Mouse (Mus musculus) forebrain, embryonic 14.5 days (tissue): Measurements from ENCODE around the gene Pias3. TPM values are rescaled to one million over a fixed set of nuclear protein-coding genes. Genes with fewer than 3 reads are reported as not detected.
"Not testable (repeated sequence)": the region's sequence is repeated elsewhere in the genome, so short reads cannot be mapped to it uniquely, and the experiment has no call there.

Experiments
- ATAC-seq: fragments of 200-750 bp; cut with Nextera tagmentation; 2 replicates; pipeline ENCODE4 v1.8.0; 2017; ENCODE audit warnings: mild to moderate bottlenecking, moderate library complexity
- DNase-seq: peaks from one replicate; pipeline ENCODE4 v3.0.0-alpha.2; 2015; ENCODE audit warnings: low spot score
- H3K27ac ChIP-seq: fragments of 300-500 bp; sonication (generic); 2 replicates; pipeline ENCODE4 v1.5.1; 2014; ENCODE audit warnings: low read depth, mild to moderate bottlenecking, control low read depth, low read length, moderate library complexity
- H3K27me3 ChIP-seq: fragments of 300-500 bp; sonication (generic); replicated peaks from 2 replicates; pipeline ENCODE4 v1.6.1; 2014; ENCODE audit warnings: low read length, control low read depth, mixed read lengths; ENCODE audit not compliant: control insufficient read depth, insufficient read depth
- H3K36me3 ChIP-seq: fragments of 300-500 bp; sonication (generic); 2 replicates; pipeline ENCODE4 v1.6.1; 2014; ENCODE audit warnings: low read length, control low read depth; ENCODE audit not compliant: control insufficient read depth, insufficient read depth
- H3K4me1 ChIP-seq: fragments of 300-500 bp; sonication (generic); 2 replicates; pipeline ENCODE4 v1.6.1; 2014; ENCODE audit warnings: antibody characterized with exemption, low read length, control low read depth; ENCODE audit not compliant: control insufficient read depth, insufficient read depth
- H3K4me2 ChIP-seq: fragments of 300-500 bp; sonication (generic); 2 replicates; pipeline ENCODE4 v1.6.1; 2014; ENCODE audit warnings: mild to moderate bottlenecking, control low read depth, low read length
- H3K4me3 ChIP-seq: fragments of 300-500 bp; sonication (generic); 2 replicates; pipeline ENCODE4 v1.5.1; 2014; ENCODE audit warnings: low read depth, low read length, control low read depth
- H3K9ac ChIP-seq: fragments of 300-500 bp; sonication (generic); 2 replicates; pipeline ENCODE4 v1.6.1; 2014; ENCODE audit warnings: mild to moderate bottlenecking, low read length, control low read depth, moderate library complexity
- H3K9me3 ChIP-seq: fragments of 300-500 bp; sonication (generic); replicated peaks from 2 replicates; pipeline ENCODE4 v1.6.1; 2016; ENCODE audit warnings: low read length, control low read depth, mixed read lengths; ENCODE audit not compliant: control insufficient read depth
- WGBS: fragments of 180-500 bp; shearing (Covaris S2); extraction: QIAGEN DNeasy Blood & Tissue Kit; methylation state at CpG from one replicate; pipeline ENCODE4 v1.1.7; 2014; 5-methylcytosine and 5-hydroxymethylcytosine counted together
- polyA plus RNA-seq: library from polyadenylated mRNA; unstranded; fragments of >200 nt; fragmentation: Nextera tagmentation; extraction: Ambion mirVana; gene quantifications from 2 replicates; pipeline ENCODE4 v1.2.1, GENCODE M21; 2014

The Pias3 gene
- polyA plus RNA-seq, 1 experiment from 2014 or later: 14.8 TPM

DNA sequence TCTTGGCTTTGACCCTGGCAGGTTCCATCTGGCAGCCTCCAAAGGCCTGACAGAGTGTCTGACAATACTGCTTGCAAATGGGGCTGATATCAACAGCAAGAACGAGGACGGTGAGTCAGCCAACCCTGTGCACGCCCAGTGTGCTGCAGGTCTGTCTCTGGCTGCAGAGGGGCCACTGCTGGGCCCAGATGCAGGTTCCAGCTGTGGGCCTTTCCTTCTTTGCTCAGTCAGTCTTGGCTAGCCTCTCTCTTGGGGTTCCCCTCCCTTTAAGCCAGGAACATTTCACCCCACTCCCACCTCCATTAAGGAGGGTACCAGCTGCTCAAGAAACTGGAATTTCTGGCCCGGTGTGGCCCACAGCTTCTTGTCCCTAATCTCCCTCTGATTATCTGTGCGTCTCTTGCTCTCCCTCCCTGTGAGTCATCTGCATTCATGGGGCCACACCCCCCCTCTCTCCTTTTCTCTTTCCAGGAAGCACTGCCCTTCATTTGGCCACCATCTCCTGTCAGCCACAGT lies 17.0 kb upstream of the Pias3 start:
- WGBS: 27% methylated on average over 5 of the region's 5 CpGs
- ATAC-seq: no peak
- Histone ChIP-seq H3K27me3 (no peaks in the 10 kb centered on the region), H3K27ac (no peak overlapping the region), H3K4me2 (no peak overlapping the region), H3K36me3 (no peaks in the 10 kb centered on the region), H3K4me1 (no peaks in the 10 kb centered on the region), H3K4me3 (no peak overlapping the region), H3K9ac (no peak overlapping the region), H3K9me3 (no peaks in the 10 kb centered on the region)
- DNase-seq: no peak

DNA sequence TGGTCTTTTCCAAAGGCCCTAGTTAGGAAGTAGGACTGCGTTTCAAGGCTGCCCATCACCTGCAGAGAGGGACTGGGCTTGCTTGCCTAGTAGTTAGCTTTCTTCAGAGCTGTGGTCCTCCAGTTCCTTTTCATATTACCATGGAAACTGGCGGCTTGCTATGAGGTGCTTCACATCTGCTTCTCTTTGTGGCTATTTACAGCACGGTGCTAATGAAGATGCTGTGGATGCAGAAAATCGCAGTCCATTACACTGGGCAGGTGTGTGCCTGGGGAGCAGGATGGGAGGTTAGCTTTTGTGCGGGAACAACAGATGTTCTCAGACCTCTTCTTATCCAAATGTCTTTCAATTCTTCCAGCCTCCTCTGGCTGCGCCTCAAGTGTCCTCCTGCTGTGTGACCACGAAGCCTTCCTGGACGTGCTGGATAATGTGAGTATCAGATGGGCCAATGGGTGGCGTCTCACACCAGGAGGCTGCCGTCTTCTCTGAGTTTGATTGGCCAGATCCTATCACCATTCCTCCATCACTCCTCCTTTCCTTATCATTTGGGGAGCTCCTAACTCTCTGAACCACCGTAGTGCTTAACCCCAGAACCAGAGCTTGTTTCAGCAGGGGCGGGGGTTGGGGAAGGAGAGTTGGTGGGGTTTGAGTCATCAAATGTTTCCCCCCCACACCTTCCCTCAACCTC lies 15.8 kb upstream of the Pias3 start:
- no peak overlapping the region for H3K4me2 ChIP-seq
- peak; percentile 48 for DNase-seq
- 17% methylated on average over 12 of the region's 12 CpGs for WGBS

DNA sequence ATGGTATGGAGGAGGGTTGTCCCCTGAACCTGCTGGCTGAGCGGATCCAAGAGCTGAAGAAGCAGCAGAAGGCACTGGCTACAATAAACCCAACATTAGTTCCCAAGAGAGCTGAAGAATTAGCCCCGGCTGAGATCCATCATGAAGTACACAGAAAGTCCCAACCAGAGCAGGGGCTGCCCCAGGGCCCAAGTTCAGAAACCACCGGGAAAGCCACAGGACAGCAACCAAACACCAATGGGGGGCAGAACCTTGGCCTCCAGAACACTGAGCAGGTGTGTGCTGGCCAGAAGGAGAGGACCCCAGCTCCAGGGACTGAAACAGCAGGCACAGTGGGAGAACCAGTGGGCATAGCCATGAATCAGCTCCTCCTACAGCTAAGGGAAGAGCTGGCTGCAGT lies 12.7 kb upstream of the Pias3 start:
- Histone ChIP-seq H3K4me1 (no peaks in the 10 kb centered on the region), H3K36me3 (no peaks in the 10 kb centered on the region), H3K9me3 (no peaks in the 10 kb centered on the region), H3K4me3 (no peak overlapping the region), H3K4me2 (no peak overlapping the region), H3K9ac (no peak overlapping the region), H3K27me3 (no peaks in the 10 kb centered on the region), H3K27ac (no peak overlapping the region)
- 80% methylated on average over 3 of the region's 3 CpGs for WGBS
- DNase-seq: no peak
- ATAC-seq: no peak

More for the DNA sequence above, 15.8 kb upstream of the Pias3 start:
- Histone ChIP-seq H3K9me3 (no peaks in the 10 kb centered on the region), H3K36me3 (no peaks in the 10 kb centered on the region), H3K4me1 (no peaks in the 10 kb centered on the region), H3K27ac (no peak overlapping the region), H3K9ac (no peak overlapping the region), H3K4me3 (no peak overlapping the region), H3K27me3 (no peaks in the 10 kb centered on the region)
- ATAC-seq: peak; percentile 60; the same call in 1 of the 2 replicates

DNA sequence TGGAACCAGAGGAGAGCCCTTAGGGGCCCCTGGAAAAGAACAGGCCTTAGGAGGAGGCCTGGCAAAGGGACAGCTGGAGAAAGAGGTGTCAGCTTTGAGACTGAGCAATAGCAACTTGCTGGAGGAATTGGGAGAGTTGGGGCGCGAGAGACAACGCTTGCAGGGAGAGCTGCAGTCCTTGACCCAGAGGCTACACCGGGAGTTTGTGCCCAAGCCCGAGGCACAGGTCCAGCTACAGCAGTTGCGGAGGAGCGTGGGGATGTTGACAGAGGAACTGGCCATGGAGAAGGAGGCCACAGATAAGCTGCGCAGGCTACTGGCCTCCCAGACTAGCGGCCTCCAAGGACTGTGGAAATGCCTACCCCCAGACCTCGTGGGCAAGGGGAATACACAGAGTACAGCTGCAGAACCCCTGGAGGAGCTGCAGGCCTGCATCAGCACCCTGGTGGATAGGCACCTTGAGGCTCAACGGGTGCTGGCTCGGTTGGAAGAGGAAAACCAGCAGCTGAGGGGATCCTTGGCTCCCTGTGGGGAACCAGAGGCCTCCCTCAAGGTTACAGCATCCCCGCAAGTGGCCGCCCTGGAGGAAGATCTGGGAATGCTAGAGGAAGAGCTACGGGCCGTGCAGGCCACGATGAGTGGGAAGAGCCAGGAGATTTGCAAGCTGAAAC lies 11.9 kb upstream of the Pias3 start:
- Histone ChIP-seq H3K27ac (no peak overlapping the region), H3K4me3 (no peak overlapping the region), H3K9me3 (no peaks in the 10 kb centered on the region), H3K4me1 (no peaks in the 10 kb centered on the region), H3K36me3 (no peaks in the 10 kb centered on the region), H3K4me2 (peak overlapping the region; percentile 39), H3K9ac (no peak overlapping the region), H3K27me3 (no peaks in the 10 kb centered on the region)
- DNase-seq: no peak
- 68% methylated on average over 17 of the region's 17 CpGs for WGBS
- ATAC-seq: no peak

DNA sequence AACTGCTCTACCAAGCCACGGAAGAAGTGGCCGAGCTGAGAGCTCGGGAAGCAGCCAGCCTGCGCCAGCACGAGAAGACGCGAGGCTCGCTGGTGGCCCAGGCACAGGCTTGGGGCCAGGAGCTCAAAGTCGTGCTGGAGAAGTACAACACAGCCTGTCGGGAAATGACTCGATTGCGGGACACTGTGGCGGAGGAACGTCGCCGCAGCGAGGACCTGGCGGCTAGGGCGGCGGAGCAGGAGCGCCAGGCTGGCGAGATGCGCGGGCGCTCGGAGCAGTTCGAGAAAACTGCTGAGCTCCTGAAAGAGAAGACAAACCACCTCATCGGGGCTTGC lies 11.4 kb upstream of the Pias3 start:
- H3K36me3 ChIP-seq: no peaks in the 10 kb centered on the region
- 0 out of 2 replicates have a peak, but pooled peaks cover 2% of the 10 kb centered on the region for H3K4me1 ChIP-seq
- no peak for DNase-seq
- 44% methylated on average over 28 of the region's 28 CpGs for WGBS
- no peak overlapping the region for H3K4me3 ChIP-seq
- no peaks in the 10 kb centered on the region for H3K9me3 ChIP-seq
- H3K27me3 ChIP-seq: no peaks in the 10 kb centered on the region
- no peak for ATAC-seq
- H3K27ac ChIP-seq: no peak overlapping the region
- peak overlapping the region; percentile 39 for H3K4me2 ChIP-seq
- H3K9ac ChIP-seq: no peak overlapping the region

DNA sequence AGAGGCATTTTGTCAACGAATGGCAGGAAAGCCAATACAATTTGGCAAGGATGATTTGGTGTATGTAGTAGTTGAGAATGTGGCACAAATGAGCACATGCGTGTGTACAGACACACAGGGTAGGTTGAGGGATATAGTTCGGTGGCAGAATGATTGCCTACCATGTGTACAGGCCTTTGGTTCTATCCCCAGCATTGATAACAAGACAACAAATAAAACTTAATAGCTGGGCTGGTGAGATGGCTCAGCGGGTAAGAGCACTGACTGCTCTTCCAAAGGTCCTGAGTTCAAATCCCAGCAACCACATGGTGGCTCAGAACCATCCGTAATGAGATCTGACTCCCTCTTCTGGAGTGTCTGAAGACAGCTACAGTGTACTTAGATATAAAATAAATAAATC lies 10.1 kb upstream of the Pias3 start:
- WGBS: 91% methylated on average over 5 of the region's 5 CpGs
- H3K4me2 ChIP-seq, H3K4me1 ChIP-seq, H3K27ac ChIP-seq, H3K9me3 ChIP-seq, H3K36me3 ChIP-seq, DNase-seq, H3K9ac ChIP-seq, H3K27me3 ChIP-seq, H3K4me3 ChIP-seq, ATAC-seq: not testable (repeated sequence)

DNA sequence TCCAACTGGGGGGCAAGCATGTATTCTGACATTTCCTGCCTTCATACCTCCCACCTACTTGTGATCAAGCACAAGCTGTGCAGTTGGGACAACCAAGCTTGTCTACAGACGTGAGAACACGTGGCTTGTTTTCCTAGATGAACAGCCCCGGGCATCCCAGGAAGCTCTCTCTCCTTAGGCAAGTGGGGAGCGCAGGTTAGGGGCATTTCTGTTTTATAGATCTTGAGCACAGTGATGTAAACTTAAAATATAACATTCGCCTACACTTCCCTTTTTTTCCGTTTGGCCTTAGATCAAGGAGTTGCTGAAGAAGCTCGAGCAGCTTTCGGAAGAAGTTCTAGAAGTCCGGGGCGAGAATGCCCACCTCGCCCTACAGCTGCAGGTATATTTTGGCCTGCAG lies 7.3 kb upstream of the Pias3 start:
- WGBS: 87% methylated on average over 11 of the region's 11 CpGs
- Histone ChIP-seq H3K9me3 (no peaks in the 10 kb centered on the region), H3K27me3 (no peaks in the 10 kb centered on the region), H3K4me2 (no peak overlapping the region), H3K4me3 (no peak overlapping the region), H3K4me1 (0 out of 2 replicates have a peak, but pooled peaks cover 2% of the 10 kb centered on the region), H3K9ac (no peak overlapping the region), H3K27ac (no peak overlapping the region), H3K36me3 (no peaks in the 10 kb centered on the region)
- DNase-seq (no peak), ATAC-seq (no peak)

DNA sequence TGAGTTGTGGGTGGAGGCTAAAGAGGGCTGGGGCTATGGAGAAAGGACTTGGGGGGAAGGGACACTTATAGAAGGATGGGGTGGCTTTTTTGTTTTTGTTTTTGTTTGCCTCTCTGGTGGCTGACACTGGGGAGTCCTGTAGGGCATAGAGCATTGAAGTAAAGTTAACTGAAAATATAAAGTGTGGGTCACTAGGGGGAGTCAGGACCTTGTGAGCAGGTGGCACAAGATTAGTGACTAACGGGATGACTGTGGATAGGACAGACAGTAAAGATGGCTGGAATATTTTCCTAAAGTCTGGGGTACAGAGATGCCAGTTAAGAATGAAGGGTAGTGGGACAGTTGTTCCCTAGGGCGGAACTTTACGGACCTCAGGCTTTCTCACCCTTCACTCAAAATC lies 5.9 kb upstream of the Pias3 start:
- H3K9ac ChIP-seq: no peak overlapping the region
- no peak overlapping the region for H3K27ac ChIP-seq
- ATAC-seq (no peak), DNase-seq (no peak)
- H3K4me1 ChIP-seq: 0 out of 2 replicates have a peak, but pooled peaks cover 2% of the 10 kb centered on the region
- 52% methylated on average over 3 of the region's 3 CpGs for WGBS
- H3K4me2 ChIP-seq: no peak overlapping the region
- no peaks in the 10 kb centered on the region for H3K36me3 ChIP-seq
- no peaks in the 10 kb centered on the region for H3K9me3 ChIP-seq
- no peak overlapping the region for H3K4me3 ChIP-seq
- H3K27me3 ChIP-seq: no peaks in the 10 kb centered on the region

DNA sequence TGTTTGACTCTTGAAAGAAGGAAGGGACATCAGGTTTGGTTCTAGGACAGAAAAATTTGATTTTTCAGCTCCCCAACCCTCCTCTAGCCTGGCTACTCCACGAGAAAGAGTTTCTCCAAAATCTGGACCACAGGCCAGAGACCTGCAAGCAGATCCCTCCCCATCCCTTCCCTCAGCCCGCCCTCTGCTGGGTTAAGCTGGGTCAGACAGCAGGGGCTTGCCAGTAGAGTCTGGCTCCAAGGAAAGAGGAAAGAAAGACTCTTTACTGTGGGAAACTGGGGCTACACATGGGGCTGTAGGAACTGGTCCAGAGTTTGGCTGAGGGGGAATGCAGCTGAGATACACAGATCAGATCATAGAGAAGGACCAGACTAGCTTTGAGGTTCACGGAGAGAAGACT lies 3.7 kb upstream of the Pias3 start:
- Histone ChIP-seq H3K36me3 (no peaks in the 10 kb centered on the region), H3K4me1 (peaks cover 9% of the 10 kb centered on the region), H3K4me2 (no peak overlapping the region), H3K4me3 (no peak overlapping the region), H3K9ac (no peak overlapping the region), H3K9me3 (no peaks in the 10 kb centered on the region), H3K27ac (no peak overlapping the region), H3K27me3 (no peaks in the 10 kb centered on the region)
- ATAC-seq (no peak), DNase-seq (no peak)
- WGBS: 13% methylated on average over 3 of the region's 3 CpGs
